Mouse (Mus musculus) myocyte (in vitro differentiated cells): Measurements from ENCODE around the gene Tns2. TPM values are rescaled to one million over a fixed set of nuclear protein-coding genes. Genes with fewer than 3 reads are reported as not detected.

Experiments used
- H3K27me3 ChIP-seq: one replicate; pipeline ENCODE4 v1.6.1; 2011; ENCODE audit not compliant: control insufficient read depth, insufficient read depth, insufficient read length
- H3K36me3 ChIP-seq: one replicate; pipeline ENCODE4 v1.6.1; 2011; ENCODE audit not compliant: control insufficient read depth, insufficient read depth
- H3K4me2 ChIP-seq: one replicate; pipeline ENCODE4 v1.6.1; 2011; ENCODE audit warnings: low read depth, control low read depth
- H3K4me3 ChIP-seq: one replicate; pipeline ENCODE4 v1.5.1; 2011; ENCODE audit warnings: mild to moderate bottlenecking, control low read depth, moderate library complexity
- H3K79me2 ChIP-seq: one replicate; pipeline ENCODE4 v1.6.1; 2011; ENCODE audit not compliant: control insufficient read depth, insufficient read depth
- H3ac ChIP-seq: one replicate; pipeline ENCODE4 v1.6.1; 2011; ENCODE audit not compliant: control insufficient read depth, insufficient read length
- CEBPB ChIP-seq: IDR thresholded peaks from 2 replicates; pipeline ENCODE4 v1.6.1; 2011; ENCODE audit warnings: mild to moderate bottlenecking, moderate library complexity; ENCODE audit not compliant: poor library complexity, insufficient read depth, severe bottlenecking
- E2F4 ChIP-seq: IDR thresholded peaks from one replicate; pipeline ENCODE4 v1.6.1; 2011; ENCODE audit warnings: mild to moderate bottlenecking, control low read depth, moderate library complexity; ENCODE audit not compliant: insufficient read depth
- MAX ChIP-seq: IDR thresholded peaks from one replicate; pipeline ENCODE4 v1.6.1; 2011; ENCODE audit warnings: low read depth, mild to moderate bottlenecking, control low read depth
- MYOD1 ChIP-seq, 3 experiments: IDR thresholded peaks; one replicate each; pipeline ENCODE4 v1.6.1; 2011; ENCODE audit warnings: control low read depth in 2 of 3, low read depth in 2 of 3, mild to moderate bottlenecking in 2 of 3, moderate library complexity in 1 of 3; ENCODE audit not compliant: insufficient read length in 2 of 3, control insufficient read depth in 1 of 3
- MYOG ChIP-seq, 3 experiments: IDR thresholded peaks; one replicate each; pipeline ENCODE4 v1.6.1; 2011; ENCODE audit warnings: control low read depth in 2 of 3, low read depth in 2 of 3, mild to moderate bottlenecking in 2 of 3; ENCODE audit not compliant: insufficient read length in 2 of 3, control insufficient read depth in 1 of 3, insufficient read depth in 1 of 3
- POLR2A ChIP-seq: IDR thresholded peaks from one replicate; pipeline ENCODE4 v1.6.1; 2011; ENCODE audit warnings: low read depth, mild to moderate bottlenecking, control low read depth, moderate library complexity; ENCODE audit not compliant: insufficient read length
- POLR2AphosphoS2 ChIP-seq: IDR thresholded peaks from one replicate; pipeline ENCODE4 v1.6.1; 2011; ENCODE audit warnings: low read depth, control low read depth; ENCODE audit not compliant: insufficient read length
- REST ChIP-seq: IDR thresholded peaks from one replicate; pipeline ENCODE4 v1.6.1; 2011; ENCODE audit warnings: mild to moderate bottlenecking, control low read depth, moderate library complexity; ENCODE audit not compliant: insufficient read depth, insufficient read length
- SRF ChIP-seq: IDR thresholded peaks from one replicate; pipeline ENCODE4 v1.6.1; 2011; ENCODE audit warnings: low read depth; ENCODE audit not compliant: control insufficient read depth, insufficient read length
- TCF12 ChIP-seq: IDR thresholded peaks from one replicate; pipeline ENCODE4 v1.6.1; 2011; ENCODE audit warnings: mild to moderate bottlenecking, control low read depth; ENCODE audit not compliant: poor library complexity, insufficient read depth, severe bottlenecking
- TCF3 ChIP-seq: IDR thresholded peaks from one replicate; pipeline ENCODE4 v1.6.1; 2011; ENCODE audit warnings: low read depth, control low read depth; ENCODE audit not compliant: insufficient read length
- USF1 ChIP-seq: IDR thresholded peaks from one replicate; pipeline ENCODE4 v1.6.1; 2011; ENCODE audit warnings: low read depth, mild to moderate bottlenecking, control low read depth, moderate library complexity
- polyA plus RNA-seq: library from polyadenylated mRNA; unstranded; fragments of >200 nt; fragmentation: generic; extraction: Trizol; gene quantifications from one replicate; pipeline ENCODE4 v1.2.1, GENCODE M21; 2012; ENCODE audit warnings: missing spikeins

The Tns2 gene
- polyA plus RNA-seq, 1 experiment = 128 TPM

GRCm38 (mm10) chr15:102120530-102120929 lies 20.3 kb downstream of the Tns2 start:
- Histone ChIP-seq H3K79me2 (no peaks in the 10 kb centered on the region), H3K4me3 (no peak overlapping the region), H3K27me3 (no peaks in the 10 kb centered on the region), H3ac (no peak overlapping the region), H3K36me3 (peaks cover 29% of the 10 kb centered on the region), H3K4me2 (no peak overlapping the region)
- no peak for TF ChIP-seq MYOD1 (IDR thresholded peaks at IDR 0.05; ENCODE audit: control insufficient read depth in 1 of 3, insufficient read length in 2 of 3, low read depth in 2 of 3)
- TF ChIP-seq TCF12 = no peak
- TF ChIP-seq USF1 = no peak
- TF ChIP-seq REST = no peak
- TF ChIP-seq CEBPB = no peak

GRCm38 (mm10) chr15:102126303-102126702 lies 26.1 kb downstream of the Tns2 start:
- H3K79me2 ChIP-seq = no peaks in the 10 kb centered on the region
- H3K27me3 ChIP-seq = no peaks in the 10 kb centered on the region
- no peak overlapping the region for H3K4me3 ChIP-seq
- no peak overlapping the region for H3ac ChIP-seq
- peaks cover 42% of the 10 kb centered on the region for H3K36me3 ChIP-seq
- TF ChIP-seq E2F4 (no peak), CEBPB (no peak), MYOD1 (IDR thresholded peaks at IDR 0.05; ENCODE audit: control insufficient read depth in 1 of 3, insufficient read length in 2 of 3, low read depth in 2 of 3) (no peak), POLR2A (no peak), MYOG (IDR thresholded peaks at IDR 0.05; ENCODE audit: control insufficient read depth in 1 of 3, insufficient read depth in 1 of 3, insufficient read length in 2 of 3, low read depth in 2 of 3) (no peak), POLR2AphosphoS2 (no peak), USF1 (no peak), TCF3 (no peak), TCF12 (no peak), REST (no peak), SRF (no peak), MAX (no peak)
- H3K4me2 ChIP-seq = no peak overlapping the region

- Histone ChIP-seq H3K79me2 (peaks cover 20% of the 10 kb centered on the region), H3K36me3 (peaks cover 45% of the 10 kb centered on the region), H3K27me3 (no peaks in the 10 kb centered on the region), H3ac (no peak overlapping the region), H3K4me2 (no peak overlapping the region), H3K4me3 (no peak overlapping the region)
- TF ChIP-seq TCF3 (no peak), MYOG (IDR thresholded peaks at IDR 0.05; ENCODE audit: control insufficient read depth in 1 of 3, insufficient read depth in 1 of 3, insufficient read length in 2 of 3, low read depth in 2 of 3) (no peak), POLR2AphosphoS2 (no peak), TCF12 (no peak)
These were observed 33.1 kb downstream of the Tns2 start for GRCm38 (mm10) chr15:102133314-102133713.

GRCm38 (mm10) chr15:102134709-102135108 lies 34.5 kb downstream of the Tns2 start:
- no peak overlapping the region for H3ac ChIP-seq
- no peak for TF ChIP-seq USF1
- no peak for TF ChIP-seq MYOD1 (IDR thresholded peaks at IDR 0.05; ENCODE audit: control insufficient read depth in 1 of 3, insufficient read length in 2 of 3, low read depth in 2 of 3)
- no peak for TF ChIP-seq TCF3
- TF ChIP-seq E2F4 = no peak
- TF ChIP-seq POLR2AphosphoS2 = no peak
- TF ChIP-seq CEBPB = no peak
- TF ChIP-seq POLR2A = no peak
- TF ChIP-seq SRF = no peak
- no peak for TF ChIP-seq MYOG (IDR thresholded peaks at IDR 0.05; ENCODE audit: control insufficient read depth in 1 of 3, insufficient read depth in 1 of 3, insufficient read length in 2 of 3, low read depth in 2 of 3)
- H3K36me3 ChIP-seq = peaks cover 38% of the 10 kb centered on the region
- peak overlapping the region; percentile 33 for H3K4me3 ChIP-seq
- peak overlapping the region; percentile 79 for H3K4me2 ChIP-seq
- H3K27me3 ChIP-seq = no peaks in the 10 kb centered on the region
- H3K79me2 ChIP-seq = peaks cover 20% of the 10 kb centered on the region

DNA sequence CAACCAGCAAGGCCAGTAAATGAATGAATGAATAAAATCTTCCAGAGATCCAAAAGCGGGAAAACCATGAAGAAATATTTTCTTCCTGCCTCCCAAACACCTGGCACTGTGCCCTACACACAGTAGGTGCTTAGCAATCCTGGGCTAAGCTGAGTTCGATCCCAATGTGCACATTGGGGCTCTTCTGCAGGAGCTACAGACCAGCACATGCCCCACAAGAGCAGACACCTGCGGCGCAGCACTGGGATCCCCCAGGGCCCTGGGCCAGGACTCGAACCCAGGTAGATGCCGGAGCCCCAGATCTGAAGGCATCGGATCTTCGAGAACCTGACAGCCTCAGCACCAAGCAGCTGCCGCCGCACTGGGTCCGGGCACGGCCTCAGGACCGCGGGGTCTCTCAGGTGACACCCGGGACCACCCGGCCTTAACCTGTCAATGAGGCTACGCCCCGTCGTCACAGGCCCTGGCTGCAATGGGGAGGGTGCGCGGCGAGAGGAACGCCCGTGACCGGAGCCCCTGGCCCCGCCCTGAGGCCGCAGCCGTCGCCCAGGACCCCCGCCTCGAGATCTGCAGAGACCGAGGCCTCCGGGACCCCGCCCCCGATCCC lies 35.4 kb downstream of the Tns2 start:
- Histone ChIP-seq H3K27me3 (no peaks in the 10 kb centered on the region), H3K4me2 (peak overlapping the region; percentile 79), H3K79me2 (peaks cover 20% of the 10 kb centered on the region), H3K36me3 (peaks cover 29% of the 10 kb centered on the region), H3ac (peak overlapping the region; percentile 27), H3K4me3 (peak overlapping the region; percentile 33)
- TF ChIP-seq CEBPB (no peak), REST (no peak), MYOG (IDR thresholded peaks at IDR 0.05; ENCODE audit: control insufficient read depth in 1 of 3, insufficient read depth in 1 of 3, insufficient read length in 2 of 3, low read depth in 2 of 3) (no peak), TCF12 (no peak), SRF (no peak), MYOD1 (IDR thresholded peaks at IDR 0.05; ENCODE audit: control insufficient read depth in 1 of 3, insufficient read length in 2 of 3, low read depth in 2 of 3) (no peak), USF1 (no peak), MAX (no peak), TCF3 (no peak), E2F4 (no peak), POLR2AphosphoS2 (no peak), POLR2A (no peak)
